Mouse (Mus musculus): ENCODE results near the gene Fggy. TPM values are rescaled to one million over a fixed set of nuclear protein-coding genes. Genes with fewer than 3 reads are reported as not detected.

The Fggy gene
- polyA plus RNA-seq, 1 experiment from 2014 or later = 9.1 TPM

DNA sequence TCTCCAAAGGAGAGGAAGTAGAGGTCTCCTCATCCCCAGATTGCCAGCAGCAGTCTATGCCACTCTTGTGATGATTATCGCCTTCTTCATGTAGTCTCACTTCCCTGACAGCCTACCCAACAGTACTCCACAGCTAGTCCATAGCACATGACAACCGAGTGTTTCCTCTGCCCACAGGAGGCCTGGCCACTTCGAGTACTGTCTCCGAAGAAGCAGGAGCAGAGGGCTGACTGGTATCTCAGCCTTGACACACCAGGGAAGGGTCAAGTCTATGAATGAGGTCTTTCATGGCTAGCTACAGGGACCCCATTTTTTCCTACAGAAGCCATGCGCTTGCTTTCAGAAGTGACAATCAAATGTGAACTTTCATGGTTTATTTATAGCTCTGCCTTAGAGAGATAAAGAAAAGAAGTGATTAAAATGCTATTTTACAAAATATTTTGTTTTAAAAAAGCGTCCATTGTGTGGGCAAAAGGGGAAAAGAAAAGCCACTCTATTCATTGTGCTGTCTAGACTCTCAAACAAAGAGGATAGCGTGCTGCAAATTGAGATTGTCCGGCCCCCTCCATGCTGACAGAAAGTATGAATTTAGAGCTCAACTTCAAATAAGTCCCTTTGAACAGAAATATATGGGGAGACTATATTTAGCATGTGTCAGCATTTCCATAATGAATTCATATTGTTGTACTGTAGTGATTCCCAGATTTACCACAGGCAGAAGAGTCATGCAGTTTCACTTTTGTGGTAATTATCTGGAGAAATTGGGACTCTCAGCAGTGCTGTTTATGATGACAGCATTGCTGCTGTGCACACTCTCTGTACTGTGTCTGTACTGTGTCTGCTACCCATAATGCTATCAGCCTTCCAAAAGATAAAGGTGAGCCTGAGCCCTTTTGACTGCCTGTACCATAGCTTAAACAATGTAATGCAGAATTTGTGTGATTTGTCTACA is 358.6 kb downstream of the Fggy start:
- peak; percentile 57; the same call in 1 of the 2 replicates for ATAC-seq (ENCODE audit: low FRiP score)

GRCm38 (mm10) chr4:95917703-95918102 is 360.4 kb downstream of the Fggy start:
- Histone ChIP-seq H3K9ac (no peak overlapping the region), H3K4me3 (no peak overlapping the region), H3K36me3 (no peaks in the 10 kb centered on the region), H3K27ac (no peak overlapping the region), H3K4me2 (no peak overlapping the region), H3K9me3 (no peaks in the 10 kb centered on the region), H3K4me1 (replicated peaks) (peaks cover 11% of the 10 kb centered on the region; the same call in 1 of the 2 replicates), H3K27me3 (no peaks in the 10 kb centered on the region)
- ATAC-seq (ENCODE audit: low FRiP score) = no peak
- WGBS = 78% methylated on average over 6 of the region's 6 CpGs

More for the DNA sequence above, 358.6 kb downstream of the Fggy start:
- Histone ChIP-seq H3K27ac (no peak overlapping the region), H3K9me3 (no peaks in the 10 kb centered on the region), H3K9ac (no peak overlapping the region), H3K4me2 (no peak overlapping the region), H3K27me3 (no peaks in the 10 kb centered on the region), H3K4me1 (replicated peaks) (peaks cover 11% of the 10 kb centered on the region; the same call in 1 of the 2 replicates), H3K4me3 (no peak overlapping the region), H3K36me3 (no peaks in the 10 kb centered on the region)
- 33% methylated on average over 8 of the region's 8 CpGs for WGBS

DNA sequence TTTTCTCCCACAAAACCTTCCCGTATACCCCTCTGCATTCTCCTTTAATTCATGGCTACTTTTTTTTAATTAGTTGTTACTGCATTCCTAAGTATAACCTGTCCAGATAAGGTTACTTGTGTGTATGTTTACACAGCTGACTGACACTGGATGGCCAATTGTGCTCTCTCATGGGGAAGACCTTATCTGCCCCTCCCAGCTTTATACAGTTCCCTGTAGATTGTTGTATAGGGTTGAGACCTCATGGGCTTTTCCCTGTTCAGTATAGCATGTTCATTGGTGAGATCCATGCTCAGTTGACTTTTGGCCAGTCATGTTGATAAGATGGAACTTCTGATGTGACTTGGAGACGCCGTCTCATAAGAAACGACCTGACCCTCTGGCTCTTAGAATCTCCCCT is 363.1 kb downstream of the Fggy start:
- WGBS = 89% methylated on average over 4 of the region's 4 CpGs

DNA sequence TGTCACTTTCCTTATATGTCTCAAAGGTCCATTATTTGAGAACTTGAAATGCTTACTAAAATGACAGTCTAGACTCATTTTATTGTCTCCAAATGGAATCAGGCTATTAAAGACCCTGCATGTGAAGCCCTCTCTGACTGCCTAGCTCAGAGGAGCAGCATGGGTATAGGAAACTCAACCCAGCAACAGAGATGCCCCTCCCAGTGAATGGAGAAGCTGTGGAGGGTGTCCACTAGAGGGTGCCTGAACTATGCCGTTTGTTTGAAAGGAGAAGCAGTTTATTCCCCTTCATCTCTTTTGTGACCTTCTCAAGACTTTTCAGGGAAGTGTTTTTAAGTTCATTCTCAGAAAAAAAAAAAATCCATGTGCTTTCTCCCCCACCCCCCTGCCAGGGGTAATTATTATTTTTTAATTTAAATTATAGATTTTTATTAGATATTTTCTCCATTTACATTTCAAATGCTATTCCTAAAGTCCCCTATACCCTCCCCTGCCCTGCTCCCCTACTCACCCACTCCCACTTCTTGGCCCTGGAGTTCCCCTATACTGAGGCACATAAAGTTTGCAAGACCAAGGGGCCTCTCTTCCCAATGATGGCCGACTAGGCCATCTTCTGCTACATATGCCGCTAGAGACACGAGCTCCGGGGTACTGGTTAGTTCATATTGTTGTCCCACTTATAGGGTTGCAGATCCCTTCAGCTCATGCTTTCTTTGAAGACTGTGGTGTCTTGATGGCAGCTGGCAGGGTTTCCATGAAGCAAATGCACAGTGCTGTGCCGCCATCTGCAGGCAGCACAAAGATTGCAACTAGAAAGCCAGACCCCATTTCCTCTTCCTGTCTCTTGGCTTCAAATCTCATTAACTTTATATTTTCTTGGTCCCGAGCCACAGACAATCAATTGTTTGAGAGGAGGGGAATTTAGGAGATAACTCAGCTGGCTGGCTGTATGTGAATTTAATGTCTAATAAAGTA is 367.2 kb downstream of the Fggy start:
- Histone ChIP-seq H3K4me2 (no peak overlapping the region), H3K27ac (no peak overlapping the region), H3K4me3 (no peak overlapping the region), H3K27me3 (no peaks in the 10 kb centered on the region), H3K9me3 (no peaks in the 10 kb centered on the region), H3K36me3 (no peaks in the 10 kb centered on the region), H3K4me1 (replicated peaks) (no peaks in the 10 kb centered on the region), H3K9ac (no peak overlapping the region)
- peak; percentile 75 for ATAC-seq (ENCODE audit: low FRiP score)
- WGBS = 18% methylated on average over 7 of the region's 7 CpGs

More for the DNA sequence above, 363.1 kb downstream of the Fggy start:
- no peak for ATAC-seq (ENCODE audit: low FRiP score)
- Histone ChIP-seq H3K27me3 (no peaks in the 10 kb centered on the region), H3K27ac (no peak overlapping the region), H3K4me2 (no peak overlapping the region), H3K9ac (no peak overlapping the region), H3K9me3 (no peaks in the 10 kb centered on the region), H3K4me3 (no peak overlapping the region), H3K36me3 (no peaks in the 10 kb centered on the region), H3K4me1 (replicated peaks) (peaks cover 9% of the 10 kb centered on the region; the same call in 1 of the 2 replicates)

GRCm38 (mm10) chr4:95928846-95929245 is 371.5 kb downstream of the Fggy start:
- Histone ChIP-seq H3K9ac (no peak overlapping the region), H3K4me1 (replicated peaks) (no peaks in the 10 kb centered on the region), H3K9me3 (no peaks in the 10 kb centered on the region), H3K36me3 (no peaks in the 10 kb centered on the region), H3K4me3 (no peak overlapping the region), H3K27me3 (no peaks in the 10 kb centered on the region), H3K27ac (no peak overlapping the region), H3K4me2 (no peak overlapping the region)
- no peak for ATAC-seq (ENCODE audit: low FRiP score)
- 97% methylated on average over 1 of the region's 1 CpGs for WGBS

- Histone ChIP-seq H3K9ac (no peak overlapping the region), H3K4me1 (replicated peaks) (no peaks in the 10 kb centered on the region), H3K27ac (no peak overlapping the region), H3K4me2 (no peak overlapping the region), H3K4me3 (no peak overlapping the region), H3K36me3 (no peaks in the 10 kb centered on the region), H3K9me3 (no peaks in the 10 kb centered on the region), H3K27me3 (no peaks in the 10 kb centered on the region)
- no peak for ATAC-seq (ENCODE audit: low FRiP score)
- WGBS = 79% methylated on average over 1 of the region's 1 CpGs
These were observed 372.6 kb downstream of the Fggy start for GRCm38 (mm10) chr4:95929936-95930335.

DNA sequence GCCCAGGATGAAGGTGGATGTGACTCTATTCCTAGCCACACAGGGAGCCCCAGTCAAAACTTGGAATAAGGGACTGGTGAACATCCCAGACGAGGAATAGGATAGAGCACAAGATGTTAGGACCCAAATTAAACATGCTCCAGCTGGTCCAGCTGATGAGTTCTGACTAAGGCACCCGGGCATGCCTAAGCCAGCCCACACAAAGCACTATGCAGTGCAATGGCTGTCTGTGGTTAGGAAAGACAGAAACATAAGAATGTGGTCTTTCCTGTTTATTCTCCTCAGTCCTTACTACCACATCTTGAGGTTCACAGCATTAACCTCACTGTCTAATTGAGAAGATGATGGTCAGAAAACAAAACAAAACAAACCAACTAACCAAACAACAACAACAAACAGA is 374.0 kb downstream of the Fggy start:
- 72% methylated on average over 2 of the region's 2 CpGs for WGBS
- no peak for ATAC-seq (ENCODE audit: low FRiP score)

DNA sequence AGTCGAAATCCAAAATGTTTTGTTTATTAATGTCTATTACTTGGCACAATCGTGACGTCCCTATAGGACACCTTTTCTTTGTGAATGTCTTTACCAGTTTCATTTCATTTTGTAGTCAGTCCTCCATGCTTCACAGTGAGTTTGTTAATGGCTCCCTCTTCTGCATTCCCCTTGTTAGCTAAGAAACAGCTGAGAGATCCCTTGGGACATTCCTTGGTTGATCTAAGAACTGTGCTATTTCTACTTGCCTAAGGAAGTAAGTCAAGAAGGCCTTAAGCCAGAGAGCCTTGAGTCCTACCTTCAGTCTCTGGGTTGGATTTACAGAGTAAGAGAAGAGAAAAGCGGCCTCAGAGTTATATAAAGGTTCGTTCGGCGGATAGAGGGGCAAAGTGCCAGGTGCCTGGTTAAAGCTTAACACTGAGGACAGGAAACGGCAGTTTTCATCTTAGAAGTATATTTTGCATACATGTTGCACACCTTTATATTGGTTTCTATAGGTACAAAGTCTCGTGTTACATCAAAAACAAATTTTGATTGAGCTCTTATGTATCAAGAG is 376.6 kb downstream of the Fggy start:
- WGBS = 89% methylated on average over 9 of the region's 9 CpGs
- ATAC-seq (ENCODE audit: low FRiP score) = no peak
- Histone ChIP-seq H3K9ac (no peak overlapping the region), H3K4me1 (replicated peaks) (no peaks in the 10 kb centered on the region), H3K4me2 (no peak overlapping the region), H3K36me3 (no peaks in the 10 kb centered on the region), H3K27ac (no peak overlapping the region), H3K9me3 (no peaks in the 10 kb centered on the region), H3K4me3 (no peak overlapping the region), H3K27me3 (no peaks in the 10 kb centered on the region)

More for the DNA sequence above, 374.0 kb downstream of the Fggy start:
- Histone ChIP-seq H3K4me1 (replicated peaks) (no peaks in the 10 kb centered on the region), H3K36me3 (no peaks in the 10 kb centered on the region), H3K27me3 (no peaks in the 10 kb centered on the region), H3K9ac (no peak overlapping the region), H3K27ac (no peak overlapping the region), H3K4me3 (no peak overlapping the region), H3K9me3 (no peaks in the 10 kb centered on the region), H3K4me2 (no peak overlapping the region)

DNA sequence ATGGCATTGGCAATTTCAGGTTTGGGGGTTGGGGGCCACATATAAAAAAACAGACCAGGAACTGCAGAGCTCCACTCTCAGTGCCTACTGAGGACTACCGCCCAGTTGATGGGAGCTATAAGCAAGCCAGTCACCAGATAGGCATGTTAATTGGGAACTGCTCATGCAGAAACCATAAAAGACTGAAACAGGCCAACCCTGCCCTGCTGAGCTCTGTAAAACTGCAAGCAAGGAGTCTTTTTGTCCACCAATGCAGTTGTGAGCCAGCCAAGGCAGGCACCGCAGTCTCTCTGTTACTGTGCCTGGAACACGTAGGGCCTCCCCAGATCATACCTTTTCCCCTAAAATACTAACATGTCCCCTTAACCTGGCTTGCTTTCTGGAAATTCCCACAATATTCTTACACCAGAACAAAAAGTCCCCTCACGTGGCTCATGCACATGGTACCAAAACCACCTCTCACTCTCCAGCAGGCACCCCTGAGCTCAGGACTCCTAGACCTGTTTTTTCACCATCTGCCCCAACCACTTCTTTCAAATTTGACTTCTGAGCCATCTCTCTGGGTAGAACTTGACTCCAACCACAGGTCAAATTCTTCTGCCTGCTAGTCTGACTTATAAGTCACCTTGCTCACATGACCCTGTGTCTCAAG is 377.2 kb downstream of the Fggy start:
- H3K9ac ChIP-seq = no peak overlapping the region
- no peaks in the 10 kb centered on the region for H3K27me3 ChIP-seq
- no peak overlapping the region for H3K27ac ChIP-seq
- no peaks in the 10 kb centered on the region for H3K36me3 ChIP-seq
- no peak overlapping the region for H3K4me3 ChIP-seq
- H3K4me2 ChIP-seq = no peak overlapping the region
- H3K9me3 ChIP-seq = no peaks in the 10 kb centered on the region
- no peaks in the 10 kb centered on the region for H3K4me1 ChIP-seq (replicated peaks)
- ATAC-seq (ENCODE audit: low FRiP score) = no peak
- 77% methylated on average over 4 of the region's 4 CpGs for WGBS

- no peaks in the 10 kb centered on the region for H3K36me3 ChIP-seq
- no peak overlapping the region for H3K4me2 ChIP-seq
- no peaks in the 10 kb centered on the region for H3K4me1 ChIP-seq (replicated peaks)
- no peaks in the 10 kb centered on the region for H3K27me3 ChIP-seq
- H3K9me3 ChIP-seq = no peaks in the 10 kb centered on the region
- 76% methylated on average over 3 of the region's 3 CpGs for WGBS
- no peak for ATAC-seq (ENCODE audit: low FRiP score)
- no peak overlapping the region for H3K4me3 ChIP-seq
- H3K9ac ChIP-seq = no peak overlapping the region
- H3K27ac ChIP-seq = no peak overlapping the region
These were observed 381.4 kb downstream of the Fggy start for GRCm38 (mm10) chr4:95938701-95939100.

- Histone ChIP-seq H3K4me1 (replicated peaks) (no peaks in the 10 kb centered on the region), H3K27me3 (no peaks in the 10 kb centered on the region), H3K9me3 (no peaks in the 10 kb centered on the region), H3K27ac (no peak overlapping the region), H3K9ac (no peak overlapping the region), H3K36me3 (no peaks in the 10 kb centered on the region), H3K4me3 (no peak overlapping the region), H3K4me2 (no peak overlapping the region)
- 81% methylated on average over 1 of the region's 1 CpGs for WGBS
- ATAC-seq (ENCODE audit: low FRiP score) = no peak
These were observed 390.6 kb downstream of the Fggy start for GRCm38 (mm10) chr4:95947896-95948295.
